Mouse (Mus musculus) ES-E14 (cell line): ENCODE measurements around the gene Zbtb34.

Experiments
- CHD2 ChIP-seq: IDR thresholded peaks from 2 replicates; pipeline ENCODE4 v1.6.1; 2014; ENCODE audit warnings: mild to moderate bottlenecking, low read depth, low read length, inconsistent platforms
- HCFC1 ChIP-seq: IDR thresholded peaks from 2 replicates; pipeline ENCODE4 v1.6.1; 2012; ENCODE audit warnings: low read length, inconsistent platforms, borderline replicate concordance; ENCODE audit not compliant: insufficient read depth
- MAFK ChIP-seq: IDR thresholded peaks from 2 replicates; pipeline ENCODE4 v1.6.1; 2014; ENCODE audit warnings: mild to moderate bottlenecking, low read depth, low read length, inconsistent platforms; ENCODE audit not compliant: insufficient read depth
- ZC3H11A ChIP-seq: IDR thresholded peaks from 2 replicates; pipeline ENCODE4 v1.6.1; 2012; ENCODE audit warnings: low read depth, mild to moderate bottlenecking, inconsistent platforms, low read length, borderline replicate concordance

- TF ChIP-seq ZC3H11A (no peak), HCFC1 (no peak), MAFK (no peak), CHD2 (no peak)
These were observed 60.8 kb downstream of the Zbtb34 start for GRCm38 (mm10) chr2:33370276-33370776.
